15 mouse cellular contexts compared by ENCODE assay signal in the genomic region with DNA sequence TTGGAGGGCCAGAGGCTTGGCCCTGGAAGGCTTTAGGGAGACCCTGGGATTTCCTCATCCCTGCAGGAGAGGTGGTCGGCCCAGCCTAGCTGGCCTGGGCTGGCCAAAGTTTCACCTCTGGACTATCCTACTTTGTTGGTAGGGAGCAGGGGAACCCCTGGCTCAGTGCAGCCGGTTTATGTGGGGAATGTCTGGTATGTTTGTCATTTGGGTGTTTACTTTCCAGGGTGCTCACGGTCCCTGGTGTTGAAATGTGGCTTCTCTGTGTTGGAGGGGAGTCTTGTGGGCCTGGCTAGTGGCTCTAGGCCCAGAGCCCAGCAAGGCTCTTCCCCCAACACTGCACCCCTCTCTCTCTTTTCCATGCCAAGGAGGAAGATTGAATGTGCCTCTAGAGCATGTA. TPM values are rescaled to one million over a fixed set of nuclear protein-coding genes. Genes with fewer than 3 reads are reported as not detected.
A peak's percentile ranks its signal among the peaks of the same experiment; 100 is the strongest.
DNase-seq lines count a peak whose midpoint lies in the region; ATAC-seq and TF ChIP-seq lines count a peak whose summit lies in the region.
"Had no signal": no experiment of that assay in that cellular context is flagged by ENCODE, and none has a peak within 500 bp of the region (broad histone marks: within the 10 kb centered on the region; RNA-seq: fewer than 3 reads in every experiment).

No protein-coding gene starts in this region.

- no peak for TF ChIP-seq CTCF in kidney, postnatal 0 days (IDR thresholded peaks at IDR 0.05; ENCODE audit: low read depth)
- no peak for TF ChIP-seq CTCF in liver, postnatal 0 days (IDR thresholded peaks at IDR 0.05; ENCODE audit: low read depth)

- no peak for ATAC-seq in heart, embryonic 13.5 days (ENCODE audit: extremely low read depth, insufficient number of reproducible peaks, low FRiP score, low TSS enrichment)
- no peak for ATAC-seq in kidney, postnatal 0 days (replicated peaks; ENCODE audit: low FRiP score, low read depth)
- ATAC-seq in kidney, embryonic 14.5 days (ENCODE audit: low FRiP score, low TSS enrichment) = no peak
- ATAC-seq in liver, postnatal 0 days = 0 out of 2 replicates have a peak, but pooled peaks have one; percentile 31

- DNase-seq in heart, postnatal 4 days = no peak
- no peak for DNase-seq in kidney, postnatal 0 days (ENCODE audit: low spot score)
- DNase-seq in Muller cell, postnatal 12 days (ENCODE audit: inconsistent ontology term) = peak; percentile 55
- no peak for DNase-seq in liver, postnatal 0 days
- DNase-seq in MN1 (ENCODE audit: low spot score) = no peak
- no peak for DNase-seq in urinary bladder, postnatal 10 days (ENCODE audit: low spot score)
- DNase-seq: adrenal gland, adult 2 months; B cell, adult 2 months; cerebellum, postnatal 36 days; right cerebral cortex, adult 18-20 months; thymus, postnatal 36 days had no signal

- no peak overlapping the region for H3K4me3 ChIP-seq in heart, embryonic 13.5 days
- H3K4me3 ChIP-seq in kidney, postnatal 0 days (replicated peaks; ENCODE audit: low read depth, low read length) = no peak overlapping the region
- no peak overlapping the region for H3K4me3 ChIP-seq in kidney, embryonic 14.5 days (ENCODE audit: low read length)
- no peak overlapping the region for H3K4me3 ChIP-seq in liver, postnatal 0 days (ENCODE audit: low read depth, low read length)
- H3K4me3 ChIP-seq: limb, embryonic 15.5 days had no signal

- H3K9me3 ChIP-seq in heart, embryonic 13.5 days = no peaks in the 10 kb centered on the region
- no peaks in the 10 kb centered on the region for H3K9me3 ChIP-seq in kidney, postnatal 0 days (replicated peaks; ENCODE audit: low read length)
- H3K9me3 ChIP-seq in kidney, embryonic 14.5 days (ENCODE audit: control insufficient read depth, low read length) = no peaks in the 10 kb centered on the region
- H3K9me3 ChIP-seq in liver, postnatal 0 days (ENCODE audit: low read length) = no peaks in the 10 kb centered on the region
- H3K9me3 ChIP-seq: limb, embryonic 15.5 days had no signal

- H3K27me3 ChIP-seq in heart, embryonic 13.5 days (replicated peaks) = no peaks in the 10 kb centered on the region
- no peaks in the 10 kb centered on the region for H3K27me3 ChIP-seq in kidney, postnatal 0 days (ENCODE audit: insufficient read depth, low read length)
- no peaks in the 10 kb centered on the region for H3K27me3 ChIP-seq in kidney, embryonic 14.5 days (ENCODE audit: control insufficient read depth, insufficient read depth, low read length)
- H3K27me3 ChIP-seq in liver, postnatal 0 days (ENCODE audit: insufficient read depth, low read length) = no peaks in the 10 kb centered on the region
- H3K27me3 ChIP-seq: limb, embryonic 15.5 days had no signal

- no peak overlapping the region for H3K4me2 ChIP-seq in heart, embryonic 13.5 days
- H3K4me2 ChIP-seq in kidney, postnatal 0 days (ENCODE audit: low read length) = no peak overlapping the region
- no peak overlapping the region for H3K4me2 ChIP-seq in kidney, embryonic 14.5 days (replicated peaks; ENCODE audit: low read depth, low read length)
- H3K4me2 ChIP-seq in liver, postnatal 0 days (ENCODE audit: low read depth, low read length) = no peak overlapping the region
- H3K4me2 ChIP-seq: limb, embryonic 15.5 days; midbrain, embryonic 11.5 days had no signal

- TF ChIP-seq EP300 in liver, postnatal 0 days (IDR thresholded peaks at IDR 0.05; ENCODE audit: low read depth) = no peak

- H3K27ac ChIP-seq in heart, embryonic 13.5 days (replicated peaks) = peak overlapping the region; percentile 62
- 0 out of 2 replicates have a peak overlapping the region, but pooled peaks have one; percentile 6 for H3K27ac ChIP-seq in kidney, postnatal 0 days
- H3K27ac ChIP-seq in kidney, embryonic 14.5 days (ENCODE audit: low read depth, low read length) = no peak overlapping the region
- H3K27ac ChIP-seq in liver, postnatal 0 days (ENCODE audit: low read depth) = no peak overlapping the region
- H3K27ac ChIP-seq: limb, embryonic 15.5 days had no signal

- 14% methylated on average over 3 of the region's 3 CpGs for WGBS in heart, embryonic 13.5 days
- 28% methylated on average over 3 of the region's 3 CpGs for WGBS in kidney, postnatal 0 days
- WGBS in kidney, embryonic 14.5 days = 41% methylated on average over 3 of the region's 3 CpGs
- 42% methylated on average over 3 of the region's 3 CpGs for WGBS in liver, postnatal 0 days (ENCODE audit: insufficient replicate concordance)

- peaks cover 57% of the 10 kb centered on the region for H3K4me1 ChIP-seq in heart, embryonic 13.5 days
- no peaks in the 10 kb centered on the region; the same call in 1 of the 2 replicates for H3K4me1 ChIP-seq in kidney, postnatal 0 days (replicated peaks; ENCODE audit: insufficient read depth, low read length)
- peaks cover 7% of the 10 kb centered on the region for H3K4me1 ChIP-seq in kidney, embryonic 14.5 days (ENCODE audit: control insufficient read depth, insufficient read depth, low read length)
- H3K4me1 ChIP-seq in liver, postnatal 0 days (ENCODE audit: insufficient read depth) = 0 out of 2 replicates have a peak, but pooled peaks cover 6% of the 10 kb centered on the region

- peak overlapping the region; percentile 56; the same call in 1 of the 2 replicates for H3K9ac ChIP-seq in heart, embryonic 13.5 days
- no peak overlapping the region for H3K9ac ChIP-seq in kidney, postnatal 0 days (ENCODE audit: low read depth, low read length)
- no peak overlapping the region for H3K9ac ChIP-seq in kidney, embryonic 14.5 days (ENCODE audit: low read depth, low read length)
- no peak overlapping the region for H3K9ac ChIP-seq in liver, postnatal 0 days (replicated peaks)
- H3K9ac ChIP-seq: limb, embryonic 15.5 days had no signal

- H3K36me3 ChIP-seq in heart, embryonic 13.5 days = peaks cover 23% of the 10 kb centered on the region
- no peaks in the 10 kb centered on the region for H3K36me3 ChIP-seq in kidney, postnatal 0 days (ENCODE audit: insufficient read depth, low read length)
- H3K36me3 ChIP-seq in kidney, embryonic 14.5 days (ENCODE audit: control insufficient read depth, insufficient read depth, low read length) = no peaks in the 10 kb centered on the region
- H3K36me3 ChIP-seq in liver, postnatal 0 days (replicated peaks; ENCODE audit: insufficient read depth, low read length) = no peaks in the 10 kb centered on the region

RNA-seq across cellular contexts. Expression of a gene that starts 24.9 kb away (rescaled TPM):
- 0.20 and 0.47 TPM in 2 replicates for polyA plus RNA-seq in heart, embryonic 13.5 days (2015; fragmentation: Nextera tagmentation; extraction: Ambion mirVana)
- total RNA-seq in heart, postnatal 4 days (2021) = 10 to 100 TPM in 1 of 2 experiments, 1 to 10 TPM in 1; 9.1 to 12.2 TPM
- 0.47 and 0.70 TPM in 2 replicates for polyA plus RNA-seq in kidney, postnatal 0 days (2015; fragmentation: Nextera tagmentation; extraction: Ambion mirVana)
- 0.49 and 0.66 TPM in 2 replicates for polyA plus RNA-seq in kidney, embryonic 14.5 days (2014; fragmentation: Nextera tagmentation; extraction: Ambion mirVana)
- polyA plus RNA-seq in liver, postnatal 0 days (2015; fragmentation: Nextera tagmentation; extraction: Ambion mirVana) = 0.25 and 0.33 TPM in 2 replicates

Comparison
In these comparisons a context has a peak if more than half of its experiments do, and no peak if none do; other contexts are left out.
1. H3K27ac ChIP-seq: peak in heart, embryonic 13.5 days (single experiment) and kidney, postnatal 0 days (single experiment); none in kidney, embryonic 14.5 days (single experiment) and liver, postnatal 0 days (single experiment).